Mouse (Mus musculus) olfactory bulb, adult 2 months (tissue): ENCODE data around the gene Tspan4. TPM values are rescaled to one million over a fixed set of nuclear protein-coding genes. Genes with fewer than 3 reads are reported as not detected.

ENCODE experiments used
- H3K27ac ChIP-seq: fragments of 200-500 bp; 2 replicates; pipeline ENCODE4 v1.5.1; 2012; ENCODE audit warnings: low read depth, low read length; ENCODE audit not compliant: insufficient read depth
- H3K4me1 ChIP-seq: fragments of 200-500 bp; 2 replicates; pipeline ENCODE4 v1.6.1; 2012; ENCODE audit warnings: low read length; ENCODE audit not compliant: control insufficient read depth, insufficient read depth
- H3K4me3 ChIP-seq: fragments of 200-500 bp; 2 replicates; pipeline ENCODE4 v1.5.1; 2012; ENCODE audit warnings: mild to moderate bottlenecking, low read depth, low read length, moderate library complexity; ENCODE audit not compliant: insufficient read depth
- CTCF ChIP-seq: fragments of 200-500 bp; IDR thresholded peaks from 2 replicates; pipeline ENCODE4 v1.5.1; 2012; ENCODE audit warnings: low read depth, mild to moderate bottlenecking, low read length, moderate library complexity; ENCODE audit not compliant: insufficient read depth
- POLR2A ChIP-seq: fragments of 200-500 bp; IDR thresholded peaks from 2 replicates; pipeline ENCODE4 v1.6.1; 2012; ENCODE audit warnings: mild to moderate bottlenecking, low read depth, low read length, moderate library complexity; ENCODE audit not compliant: insufficient read depth
- WGBS: fragments of 180-500 bp; shearing (Covaris S2); methylation state at CpG from one replicate; pipeline ENCODE4 v1.1.7; 2018; 5-methylcytosine and 5-hydroxymethylcytosine counted together
- polyA plus RNA-seq: library from polyadenylated mRNA; stranded (reverse); fragments of >200 nt; gene quantifications from 2 replicates; pipeline ENCODE4 v1.2.4, GENCODE M21; 2012; ENCODE audit warnings: low replicate concordance; ENCODE audit not compliant: missing spikeins, insufficient read depth, insufficient read length

The Tspan4 gene
- polyA plus RNA-seq, 1 experiment, result not detected

DNA sequence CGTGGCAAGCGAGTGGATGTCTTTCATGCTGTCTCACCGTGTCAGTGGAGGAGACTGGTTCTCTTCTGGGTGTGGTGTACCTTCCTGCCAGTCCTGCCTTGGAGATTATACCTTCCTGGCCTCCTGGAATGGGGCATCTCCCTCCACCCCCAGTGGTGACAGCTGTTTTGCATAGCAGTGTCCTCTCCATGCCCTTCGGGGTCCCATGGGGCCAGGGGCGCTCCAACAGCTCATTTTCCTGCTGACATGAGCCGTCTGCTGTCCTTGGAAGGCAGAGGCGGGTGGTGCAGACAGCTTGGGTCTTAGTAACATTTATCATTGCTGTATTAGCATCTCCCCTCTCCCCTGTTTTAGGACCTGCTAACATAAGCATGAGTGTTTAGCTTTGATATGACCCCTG is 12.1 kb downstream of the Tspan4 start:
- Histone ChIP-seq H3K4me3 (no peak overlapping the region), H3K4me1 (peaks cover 7% of the 10 kb centered on the region), H3K27ac (no peak overlapping the region)
- 83% methylated on average over 7 of the region's 7 CpGs for WGBS
- TF ChIP-seq POLR2A (no peak), CTCF (no peak)

DNA sequence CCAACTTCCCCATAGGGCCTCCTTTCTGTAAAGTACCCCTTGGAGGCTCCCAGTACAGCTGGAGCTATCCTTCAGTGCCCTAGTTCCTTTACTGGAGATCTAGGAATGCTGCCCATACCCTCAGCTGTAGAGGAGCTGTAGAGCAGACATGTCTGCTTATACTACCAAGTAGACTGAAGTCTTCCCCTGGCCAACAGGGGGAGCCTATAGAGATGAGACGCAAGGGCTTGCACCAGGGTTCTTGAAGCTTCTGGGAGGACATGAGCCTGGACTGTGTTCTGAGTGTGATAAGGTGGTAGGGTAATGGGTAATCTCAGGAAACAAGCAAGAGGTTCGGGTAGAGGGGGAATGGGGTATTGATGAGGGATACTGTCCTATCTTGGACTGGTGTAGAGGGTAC is 16.1 kb downstream of the Tspan4 start:
- WGBS, result 91% methylated on average over 2 of the region's 2 CpGs
- Histone ChIP-seq H3K27ac (no peak overlapping the region), H3K4me1 (no peaks in the 10 kb centered on the region), H3K4me3 (no peak overlapping the region)
- TF ChIP-seq POLR2A, result no peak
- no peak for TF ChIP-seq CTCF

DNA sequence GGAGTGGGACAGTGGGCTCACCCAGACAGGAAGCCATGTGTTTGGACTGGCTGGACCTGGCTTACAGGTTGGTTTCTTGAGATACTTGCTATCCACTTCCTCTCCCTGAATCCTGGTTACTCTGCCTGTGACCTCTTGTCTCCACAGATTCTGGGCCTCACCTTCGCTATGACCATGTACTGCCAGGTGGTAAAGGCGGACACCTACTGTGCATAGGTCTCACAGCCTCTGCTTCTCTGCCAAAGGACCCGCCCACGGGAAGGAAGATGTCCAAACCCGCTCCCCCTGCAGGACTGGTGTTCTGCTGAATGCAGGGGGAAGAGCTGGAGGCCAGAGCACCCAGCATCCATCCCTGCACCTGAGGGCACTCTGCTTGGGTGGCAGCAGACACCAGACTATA is 17.7 kb downstream of the Tspan4 start:
- Histone ChIP-seq H3K27ac (no peak overlapping the region), H3K4me3 (no peak overlapping the region), H3K4me1 (peaks cover under 1% of the 10 kb centered on the region; the same call in 1 of the 2 replicates)
- 91% methylated on average over 5 of the region's 5 CpGs for WGBS
- TF ChIP-seq POLR2A (no peak), CTCF (no peak)

DNA sequence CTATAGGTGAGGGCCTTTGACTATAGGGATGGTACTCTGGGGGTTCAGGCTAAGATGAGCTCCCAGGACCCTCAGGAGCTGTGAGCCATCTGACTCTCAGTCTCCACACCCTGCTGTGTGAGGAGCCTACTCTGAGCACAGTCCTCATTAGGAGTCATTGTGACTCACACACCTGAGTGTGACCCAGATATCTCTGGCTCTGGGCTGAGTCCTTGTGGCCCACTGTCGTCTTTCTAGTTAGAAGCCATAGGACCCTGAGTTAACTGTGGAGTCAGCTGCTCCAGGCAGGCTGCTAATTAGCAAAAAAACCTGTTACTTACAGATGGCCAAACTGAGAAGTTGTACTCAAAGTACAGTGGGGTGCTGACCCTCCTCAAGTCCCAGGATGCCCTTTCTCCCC is 18.7 kb downstream of the Tspan4 start:
- whole genome bisulfite sequencing, result 62% methylated on average over 1 of the region's 1 CpGs
- TF ChIP-seq CTCF (no peak), POLR2A (no peak)
- Histone ChIP-seq H3K4me1 (peaks cover 2% of the 10 kb centered on the region; the same call in 1 of the 2 replicates), H3K4me3 (no peak overlapping the region), H3K27ac (no peak overlapping the region)

DNA sequence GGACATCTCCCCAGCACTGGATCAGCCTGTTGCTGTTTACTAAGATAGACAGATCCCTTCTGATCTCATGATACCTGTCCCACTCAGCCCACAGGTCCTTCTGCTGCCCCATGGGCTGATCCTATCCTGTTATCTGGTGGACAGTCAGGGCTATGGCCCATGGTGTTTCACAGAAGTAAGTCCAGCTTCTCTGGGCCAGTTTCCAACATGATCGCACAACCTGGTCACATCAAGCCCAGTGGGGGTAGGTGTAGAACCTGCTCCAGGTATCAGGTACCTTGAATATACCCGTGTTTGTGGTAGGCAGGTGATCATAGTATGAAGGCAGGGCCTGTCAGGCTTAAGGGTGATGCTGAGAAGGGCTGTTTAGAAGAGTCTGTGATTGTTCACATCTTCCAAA is 20.3 kb downstream of the Tspan4 start:
- H3K27ac ChIP-seq, result no peak overlapping the region
- H3K4me3 ChIP-seq, result no peak overlapping the region
- TF ChIP-seq CTCF (no peak), POLR2A (no peak)
- H3K4me1 ChIP-seq, result peaks cover 2% of the 10 kb centered on the region; the same call in 1 of the 2 replicates
- WGBS, result 86% methylated on average over 2 of the region's 2 CpGs

DNA sequence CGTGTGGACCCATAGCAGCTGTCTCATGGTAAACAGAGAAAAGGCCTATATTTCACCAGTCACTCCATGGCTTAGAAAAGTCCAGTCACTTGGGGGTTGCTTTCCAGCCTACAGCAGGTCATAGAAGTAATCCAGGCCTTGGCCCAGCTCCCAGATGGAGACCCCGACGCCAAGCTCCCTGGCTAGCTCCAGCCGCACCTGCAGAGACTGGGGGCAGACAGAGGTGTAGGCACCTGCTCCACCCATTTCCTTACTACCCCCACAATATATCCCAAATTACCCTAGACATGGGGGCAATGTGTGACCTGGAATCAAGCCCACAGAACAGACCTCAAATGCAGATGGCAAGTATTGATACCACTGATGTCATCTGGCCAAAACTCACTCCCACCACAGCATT is 20.9 kb downstream of the Tspan4 start:
- 85% methylated on average over 4 of the region's 4 CpGs for WGBS
- TF ChIP-seq CTCF, result no peak
- Histone ChIP-seq H3K4me3 (no peak overlapping the region), H3K27ac (no peak overlapping the region), H3K4me1 (peaks cover 2% of the 10 kb centered on the region; the same call in 1 of the 2 replicates)

DNA sequence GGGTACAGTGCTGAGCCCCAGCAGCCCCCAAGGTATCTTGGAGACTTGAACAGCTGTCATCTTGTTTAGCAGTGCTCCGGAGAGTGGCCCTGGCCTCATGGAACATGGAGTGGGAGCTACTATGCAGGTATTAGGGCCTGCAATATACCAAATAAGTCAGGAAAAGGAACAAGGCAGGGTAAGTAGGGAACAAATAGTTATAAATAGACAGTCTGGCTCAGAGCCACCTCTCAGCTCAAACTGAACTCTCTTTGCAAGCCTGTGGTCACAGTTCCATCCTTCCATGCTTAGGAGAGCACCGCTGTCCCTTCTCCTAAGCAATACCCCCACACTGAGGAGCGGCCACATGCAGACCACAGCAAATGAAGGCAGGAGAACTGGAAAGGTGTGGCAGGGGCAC is 22.6 kb downstream of the Tspan4 start:
- Histone ChIP-seq H3K27ac (no peak overlapping the region), H3K4me3 (no peak overlapping the region), H3K4me1 (peaks cover 2% of the 10 kb centered on the region; the same call in 1 of the 2 replicates)
- WGBS, result 74% methylated on average over 3 of the region's 3 CpGs
- no peak for TF ChIP-seq CTCF
- TF ChIP-seq POLR2A, result no peak

DNA sequence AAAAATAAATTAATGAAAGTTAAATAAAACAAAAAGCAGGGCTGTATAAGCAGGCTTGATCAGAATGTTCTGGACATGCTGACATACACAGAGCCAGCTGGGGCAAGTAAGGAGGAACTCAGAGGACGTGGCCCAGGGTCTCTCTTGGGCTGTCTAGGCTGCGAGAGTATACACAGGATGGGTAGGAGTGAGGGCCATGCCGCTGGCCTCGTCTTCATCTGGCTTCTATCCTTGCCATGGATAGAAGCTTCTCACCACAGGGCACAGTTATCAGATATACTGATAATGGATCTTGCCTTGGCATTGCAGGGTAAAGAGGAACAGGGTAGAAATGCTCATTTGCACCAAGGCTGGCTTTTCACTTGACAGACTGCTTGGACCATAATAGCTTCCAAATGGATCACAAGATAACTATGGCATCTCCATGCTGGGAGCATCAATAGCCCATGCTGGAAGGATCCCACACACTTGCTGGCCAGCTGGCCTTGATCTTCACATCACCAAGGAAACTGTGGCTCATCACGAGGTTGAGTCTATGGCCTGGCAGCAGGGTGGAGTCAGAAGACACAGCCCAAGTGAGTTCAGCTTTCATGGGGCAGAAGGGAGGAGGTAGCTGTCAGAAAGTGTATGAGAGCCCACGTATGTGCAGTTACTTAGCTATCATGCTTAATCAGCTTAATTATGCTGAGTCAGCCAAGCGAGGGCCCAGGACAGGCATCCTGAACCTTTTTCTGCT is 26.9 kb downstream of the Tspan4 start:
- H3K4me1 ChIP-seq, result peaks cover 2% of the 10 kb centered on the region; the same call in 1 of the 2 replicates
- TF ChIP-seq POLR2A (no peak), CTCF (no peak)
- H3K27ac ChIP-seq, result no peak overlapping the region
- H3K4me3 ChIP-seq, result no peak overlapping the region
- WGBS, result 86% methylated on average over 7 of the region's 7 CpGs

DNA sequence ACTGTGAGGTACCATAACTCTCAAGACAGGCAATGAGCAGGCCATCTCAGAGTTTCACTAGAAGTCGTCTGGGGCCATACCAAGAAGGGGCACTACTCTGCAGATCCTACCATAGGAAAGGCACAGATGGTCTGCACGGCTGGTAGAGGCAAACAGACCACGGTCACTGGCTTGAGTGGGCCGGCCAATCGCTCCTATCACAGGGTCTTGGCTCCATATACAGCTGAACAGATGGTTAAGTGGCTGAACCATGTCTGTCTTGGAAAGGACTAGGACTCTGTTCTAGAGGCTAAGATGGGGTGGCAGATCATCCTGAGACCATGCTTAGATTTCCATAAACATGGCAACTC is 27.5 kb downstream of the Tspan4 start:
- Histone ChIP-seq H3K27ac (no peak overlapping the region), H3K4me3 (no peak overlapping the region), H3K4me1 (peaks cover 2% of the 10 kb centered on the region; the same call in 1 of the 2 replicates)
- 95% methylated on average over 5 of the region's 5 CpGs for WGBS
- TF ChIP-seq CTCF, result no peak
- TF ChIP-seq POLR2A, result no peak

DNA sequence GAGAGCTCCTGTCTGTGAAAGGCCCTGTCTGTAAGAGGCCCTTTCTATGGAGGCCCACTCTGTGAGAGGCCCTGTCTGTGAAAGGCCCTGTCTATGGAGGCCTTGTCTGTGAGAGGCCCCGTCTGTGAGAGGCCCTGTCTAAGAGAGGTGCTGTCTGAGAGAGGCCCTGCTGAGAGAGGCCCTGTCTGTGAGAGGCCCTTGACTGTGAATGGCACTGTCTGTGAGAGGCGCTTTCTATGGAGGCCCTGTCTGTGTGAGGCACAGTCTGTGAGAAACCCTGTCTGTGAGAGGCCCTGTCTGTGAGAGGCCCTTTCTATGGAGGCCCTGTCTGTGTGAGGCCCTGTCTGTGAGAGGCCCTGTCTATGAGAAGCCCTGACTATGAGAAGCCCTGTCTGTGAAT is 31.2 kb downstream of the Tspan4 start:
- no peak overlapping the region for H3K4me3 ChIP-seq
- H3K27ac ChIP-seq, result no peak overlapping the region
- TF ChIP-seq CTCF, result no peak
- TF ChIP-seq POLR2A, result no peak
- H3K4me1 ChIP-seq, result no peaks in the 10 kb centered on the region
- WGBS, result 71% methylated on average over 2 of the region's 2 CpGs
